Mouse (Mus musculus) stomach, postnatal 0 days (tissue): ENCODE measurements around the gene Tril.

Experiments used
- CTCF ChIP-seq: IDR thresholded peaks from 2 replicates; pipeline ENCODE4 v1.5.1; 2016; ENCODE audit warnings: antibody characterized with exemption, low read depth, mild to moderate bottlenecking, moderate library complexity
- EP300 ChIP-seq: optimal IDR thresholded peaks from 2 replicates; pipeline ENCODE3; 2016; ENCODE audit warnings: antibody characterized with exemption

DNA sequence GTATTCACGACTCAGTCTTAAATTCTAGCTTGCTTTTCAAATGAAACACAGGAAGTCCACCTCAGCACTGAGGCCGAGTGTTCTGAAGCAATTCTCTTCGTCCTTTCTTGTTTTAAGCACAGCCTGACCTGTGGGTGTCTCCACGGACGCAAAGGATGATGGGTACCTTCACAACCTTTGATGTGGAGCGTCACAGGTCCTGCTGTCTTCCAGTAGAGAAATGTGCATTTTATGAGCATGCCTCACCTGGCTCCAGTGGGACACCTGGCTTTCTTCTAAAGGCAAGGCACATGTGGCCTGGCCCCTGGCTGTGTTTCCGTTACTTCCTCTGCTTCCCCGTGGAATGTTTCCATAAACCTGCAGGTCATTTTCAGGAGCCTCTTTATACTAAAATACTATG is 54.9 kb downstream of the Tril start:
- TF ChIP-seq EP300 (no peak), CTCF (no peak)
